Mouse (Mus musculus) forebrain, embryonic 15.5 days (tissue): ENCODE measurements around the gene Slc4a3. TPM values are rescaled to one million over a fixed set of nuclear protein-coding genes. Genes with fewer than 3 reads are reported as not detected.

ENCODE experiments used
- ATAC-seq: fragments of 200-750 bp; cut with Nextera tagmentation; replicated peaks from 2 replicates; pipeline ENCODE4 v1.8.0; 2017; ENCODE audit warnings: mild to moderate bottlenecking, moderate TSS enrichment, moderate library complexity
- H3K27ac ChIP-seq: fragments of 300-500 bp; sonication (generic); replicated peaks from 2 replicates; pipeline ENCODE4 v1.5.1; 2015; ENCODE audit warnings: mild to moderate bottlenecking, inconsistent platforms
- H3K27me3 ChIP-seq: fragments of 300-500 bp; sonication (generic); 2 replicates; pipeline ENCODE4 v1.6.1; 2015; ENCODE audit warnings: inconsistent platforms
- H3K36me3 ChIP-seq: fragments of 300-500 bp; sonication (generic); 2 replicates; pipeline ENCODE4 v1.6.1; 2015; ENCODE audit warnings: mild to moderate bottlenecking, inconsistent platforms
- H3K4me1 ChIP-seq: fragments of 300-500 bp; sonication (generic); 2 replicates; pipeline ENCODE4 v1.6.1; 2015; ENCODE audit warnings: inconsistent platforms
- H3K4me2 ChIP-seq: fragments of 300-500 bp; sonication (generic); replicated peaks from 2 replicates; pipeline ENCODE4 v1.6.1; 2015; ENCODE audit warnings: mild to moderate bottlenecking, inconsistent platforms
- H3K4me3 ChIP-seq: fragments of 300-500 bp; sonication (generic); 2 replicates; pipeline ENCODE4 v1.5.1; 2015; ENCODE audit warnings: mild to moderate bottlenecking, inconsistent platforms
- H3K9ac ChIP-seq: fragments of 300-500 bp; sonication (generic); replicated peaks from 2 replicates; pipeline ENCODE4 v1.6.1; 2015; ENCODE audit warnings: mild to moderate bottlenecking, inconsistent platforms
- H3K9me3 ChIP-seq: fragments of 300-500 bp; sonication (generic); 2 replicates; pipeline ENCODE4 v1.6.1; 2016; ENCODE audit warnings: inconsistent platforms
- WGBS: fragments of 180-500 bp; shearing (Covaris S2); methylation state at CpG from one replicate; pipeline ENCODE4 v1.1.7; 2015; ENCODE audit warnings: mixed read lengths; 5-methylcytosine and 5-hydroxymethylcytosine counted together
- polyA plus RNA-seq: library from polyadenylated mRNA; unstranded; fragments of >200 nt; fragmentation: Nextera tagmentation; extraction: Ambion mirVana; gene quantifications from 2 replicates; pipeline ENCODE4 v1.2.1, GENCODE M21; 2015

Gene Slc4a3
- polyA plus RNA-seq, 1 experiment from 2014 or later = 35.9 TPM

GRCm38 (mm10) chr1:75509586-75509985 is 36.5 kb upstream of the Slc4a3 start:
- WGBS = 56% methylated on average over 20 of the region's 20 CpGs
- H3K27me3 ChIP-seq = no peaks in the 10 kb centered on the region

GRCm38 (mm10) chr1:75510154-75510553 is 35.9 kb upstream of the Slc4a3 start:
- no peak overlapping the region for H3K4me3 ChIP-seq
- no peaks in the 10 kb centered on the region for H3K9me3 ChIP-seq
- no peak overlapping the region for H3K9ac ChIP-seq
- no peaks in the 10 kb centered on the region for H3K27me3 ChIP-seq
- 69% methylated on average over 5 of the region's 5 CpGs for WGBS
- H3K4me2 ChIP-seq = no peak overlapping the region
- no peak for ATAC-seq
- peaks cover 10% of the 10 kb centered on the region for H3K4me1 ChIP-seq
- no peak overlapping the region for H3K27ac ChIP-seq
- no peaks in the 10 kb centered on the region for H3K36me3 ChIP-seq

More at GRCm38 (mm10) chr1:75509586-75509985, 36.5 kb upstream of the Slc4a3 start:
- Histone ChIP-seq H3K4me1 (peaks cover 15% of the 10 kb centered on the region), H3K4me3 (no peak overlapping the region), H3K9ac (no peak overlapping the region), H3K27ac (no peak overlapping the region), H3K4me2 (no peak overlapping the region), H3K9me3 (no peaks in the 10 kb centered on the region), H3K36me3 (no peaks in the 10 kb centered on the region)
- ATAC-seq = no peak

DNA sequence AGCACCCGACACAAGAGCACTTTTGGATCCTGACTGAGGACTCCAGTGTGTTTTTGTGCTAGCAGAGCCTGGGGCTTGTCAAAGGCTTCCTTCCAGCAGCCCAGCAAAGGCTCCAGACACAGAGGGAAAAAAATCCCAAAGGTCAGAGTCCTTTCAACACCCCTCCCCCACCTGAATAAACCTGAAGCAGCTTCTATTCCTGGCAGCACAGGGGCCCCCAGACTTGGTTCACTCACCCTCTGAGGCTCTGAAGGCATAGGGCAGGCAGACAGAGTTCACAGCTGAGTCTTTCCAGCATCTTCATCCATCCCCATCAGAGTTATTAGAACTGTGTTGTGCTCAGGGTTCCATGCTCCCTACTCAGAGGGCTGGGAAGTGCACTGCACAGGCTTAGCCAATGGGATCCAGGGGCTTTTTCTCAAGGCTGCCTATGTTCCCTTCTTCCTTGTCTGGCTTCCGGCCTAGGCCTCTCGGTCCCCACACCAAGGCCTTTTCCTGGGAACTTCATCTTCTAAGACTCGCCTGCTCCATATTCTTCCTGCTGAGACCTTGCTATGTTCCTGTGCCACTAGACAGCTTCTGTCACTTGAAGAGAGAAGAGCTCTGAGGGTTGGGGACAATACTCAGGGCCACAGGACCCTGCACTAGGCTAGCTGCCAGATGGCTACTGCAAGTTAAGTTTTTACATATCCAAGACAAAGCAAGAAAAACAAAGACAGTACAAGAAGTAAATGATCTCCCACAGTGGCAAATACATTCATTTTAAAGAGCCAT is 34.4 kb upstream of the Slc4a3 start:
- WGBS = 65% methylated on average over 4 of the region's 4 CpGs
- H3K27ac ChIP-seq = no peak overlapping the region
- ATAC-seq = no peak

GRCm38 (mm10) chr1:75512550-75512949 is 33.5 kb upstream of the Slc4a3 start:
- Histone ChIP-seq H3K9me3 (no peaks in the 10 kb centered on the region), H3K27ac (no peak overlapping the region), H3K4me1 (no peaks in the 10 kb centered on the region), H3K9ac (no peak overlapping the region), H3K4me2 (no peak overlapping the region), H3K36me3 (no peaks in the 10 kb centered on the region), H3K4me3 (no peak overlapping the region), H3K27me3 (no peaks in the 10 kb centered on the region)
- WGBS = 90% methylated on average over 3 of the region's 3 CpGs
- ATAC-seq = no peak

More for the DNA sequence above, 34.4 kb upstream of the Slc4a3 start:
- H3K9ac ChIP-seq = no peak overlapping the region
- no peak overlapping the region for H3K4me3 ChIP-seq
- no peaks in the 10 kb centered on the region for H3K36me3 ChIP-seq
- H3K9me3 ChIP-seq = no peaks in the 10 kb centered on the region
- H3K4me1 ChIP-seq = peaks cover 3% of the 10 kb centered on the region
- H3K4me2 ChIP-seq = no peak overlapping the region
- no peaks in the 10 kb centered on the region for H3K27me3 ChIP-seq

DNA sequence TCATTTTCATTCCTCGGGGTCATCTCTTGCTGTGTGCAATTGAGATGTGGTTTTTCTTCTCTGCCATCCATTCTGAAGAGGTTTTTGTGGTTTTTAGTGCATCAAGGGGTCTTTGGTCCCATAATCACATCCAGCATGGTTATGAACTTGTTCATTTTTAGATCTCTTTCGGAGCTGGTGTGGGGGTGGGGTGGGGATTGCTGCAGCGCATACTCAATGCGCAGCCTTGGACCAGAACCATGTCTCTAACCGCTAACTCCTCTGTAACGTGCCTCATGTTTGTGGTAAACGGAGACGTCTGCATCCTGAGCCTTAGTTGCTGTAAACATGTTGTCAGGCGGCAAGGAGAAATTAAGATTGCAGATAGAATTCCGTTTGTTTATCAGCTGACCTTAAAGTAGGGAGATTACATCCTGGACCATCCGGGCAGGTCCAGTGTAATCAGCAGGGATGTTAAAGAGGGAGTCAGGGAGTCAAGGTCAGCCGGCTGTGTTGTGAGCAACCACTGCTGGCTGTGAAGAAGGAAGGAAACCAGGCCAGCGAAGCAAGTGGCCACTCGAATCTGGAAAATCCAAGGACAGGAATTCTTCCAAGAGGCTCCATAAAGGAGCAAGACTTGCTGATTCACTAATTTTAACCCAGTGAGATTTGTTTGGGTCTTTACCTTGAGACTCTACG is 29.2 kb upstream of the Slc4a3 start:
- Histone ChIP-seq H3K27ac (no peak overlapping the region), H3K9ac (no peak overlapping the region), H3K4me3 (no peak overlapping the region), H3K4me1 (peaks cover 5% of the 10 kb centered on the region; the same call in 1 of the 2 replicates), H3K27me3 (no peaks in the 10 kb centered on the region), H3K36me3 (no peaks in the 10 kb centered on the region), H3K9me3 (no peaks in the 10 kb centered on the region), H3K4me2 (no peak overlapping the region)
- WGBS = 83% methylated on average over 15 of the region's 15 CpGs
- ATAC-seq = no peak

GRCm38 (mm10) chr1:75517984-75518383 is 28.1 kb upstream of the Slc4a3 start:
- 74% methylated on average over 4 of the region's 4 CpGs for WGBS
- Histone ChIP-seq H3K9me3 (no peaks in the 10 kb centered on the region), H3K27ac (no peak overlapping the region), H3K4me3 (no peak overlapping the region), H3K36me3 (no peaks in the 10 kb centered on the region), H3K27me3 (no peaks in the 10 kb centered on the region), H3K4me2 (no peak overlapping the region), H3K4me1 (peaks cover 11% of the 10 kb centered on the region; the same call in 1 of the 2 replicates), H3K9ac (no peak overlapping the region)
- no peak for ATAC-seq

DNA sequence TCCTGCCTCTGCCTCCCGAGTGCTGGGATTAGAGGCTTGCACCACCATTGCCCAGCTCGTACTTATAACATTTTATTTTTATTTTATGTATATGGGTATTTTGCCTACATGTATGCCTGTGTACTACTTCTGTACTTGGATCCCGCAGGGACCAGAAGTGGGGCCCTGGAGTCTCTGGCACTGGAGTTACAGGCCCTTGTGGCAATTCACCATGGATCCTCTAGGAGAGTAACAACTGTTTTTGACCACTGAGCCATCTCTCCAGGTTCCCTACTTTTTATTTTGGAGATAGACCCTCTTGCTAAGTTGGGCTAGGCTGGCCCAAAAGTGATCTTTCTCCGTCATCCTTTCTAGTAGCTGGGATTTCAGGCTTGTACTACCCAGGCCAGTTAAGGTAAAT is 27.6 kb upstream of the Slc4a3 start:
- H3K4me1 ChIP-seq = peaks cover 11% of the 10 kb centered on the region; the same call in 1 of the 2 replicates
- H3K9ac ChIP-seq = no peak overlapping the region
- ATAC-seq = no peak
- no peaks in the 10 kb centered on the region for H3K27me3 ChIP-seq
- no peak overlapping the region for H3K4me2 ChIP-seq
- H3K4me3 ChIP-seq = no peak overlapping the region
- 95% methylated on average over 4 of the region's 4 CpGs for WGBS
- H3K27ac ChIP-seq = no peak overlapping the region
- no peaks in the 10 kb centered on the region for H3K9me3 ChIP-seq
- H3K36me3 ChIP-seq = no peaks in the 10 kb centered on the region

DNA sequence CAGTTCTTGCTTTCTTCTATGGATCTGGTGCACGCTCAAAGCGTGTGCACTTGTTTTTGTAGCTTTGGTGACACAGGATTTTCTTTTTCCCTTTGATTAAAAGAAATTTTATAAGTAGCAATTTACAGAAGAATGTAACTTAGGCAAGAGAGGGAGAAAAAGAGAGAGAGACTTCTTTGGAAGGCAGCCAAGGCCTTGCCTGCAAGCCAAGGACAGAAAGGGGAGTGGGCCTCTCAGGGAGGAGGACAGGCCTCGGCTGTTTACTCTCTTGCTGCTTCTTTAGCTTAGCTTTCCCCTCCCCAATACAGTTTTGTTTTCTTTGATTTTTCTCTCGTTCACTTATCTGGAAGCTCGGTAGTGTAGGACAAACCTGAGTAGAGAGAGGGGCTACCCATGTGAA is 26.5 kb upstream of the Slc4a3 start:
- no peaks in the 10 kb centered on the region for H3K9me3 ChIP-seq
- H3K27me3 ChIP-seq = no peaks in the 10 kb centered on the region
- 61% methylated on average over 5 of the region's 5 CpGs for WGBS
- no peak overlapping the region for H3K27ac ChIP-seq
- H3K4me1 ChIP-seq = peaks cover 11% of the 10 kb centered on the region; the same call in 1 of the 2 replicates
- H3K4me2 ChIP-seq = no peak overlapping the region
- H3K36me3 ChIP-seq = no peaks in the 10 kb centered on the region
- no peak overlapping the region for H3K4me3 ChIP-seq
- no peak overlapping the region for H3K9ac ChIP-seq
- no peak for ATAC-seq

GRCm38 (mm10) chr1:75521321-75522031 is 24.6 kb upstream of the Slc4a3 start, which contains the start of gene Stk11ip:
TSS of gene Stk11ip (plus strand) at chr1:75521529.
- peak within 1 kb of the TSS; percentile 75 for H3K4me2 ChIP-seq
- under 1% methylated on average over 46 of the region's 46 CpGs for WGBS
- ATAC-seq = peak; percentile 96

GRCm38 (mm10) chr1:75524679-75525078 is 21.4 kb upstream of the Slc4a3 start:
- WGBS = 94% methylated on average over 7 of the region's 7 CpGs
- no peak overlapping the region for H3K9ac ChIP-seq
- ATAC-seq = no peak

More at GRCm38 (mm10) chr1:75521321-75522031, 24.6 kb upstream of the Slc4a3 start, which contains the start of gene Stk11ip:
- Histone ChIP-seq H3K4me1 (peaks cover 11% of the 10 kb centered on the region; the same call in 1 of the 2 replicates), H3K4me3 (peak within 1 kb of the TSS; percentile 76), H3K27me3 (no peaks in the 10 kb centered on the region), H3K9me3 (no peaks in the 10 kb centered on the region), H3K27ac (peak within 1 kb of the TSS; percentile 87), H3K9ac (peak within 1 kb of the TSS; percentile 53), H3K36me3 (peaks cover 5% of the 10 kb centered on the region; the same call in 1 of the 2 replicates)

DNA sequence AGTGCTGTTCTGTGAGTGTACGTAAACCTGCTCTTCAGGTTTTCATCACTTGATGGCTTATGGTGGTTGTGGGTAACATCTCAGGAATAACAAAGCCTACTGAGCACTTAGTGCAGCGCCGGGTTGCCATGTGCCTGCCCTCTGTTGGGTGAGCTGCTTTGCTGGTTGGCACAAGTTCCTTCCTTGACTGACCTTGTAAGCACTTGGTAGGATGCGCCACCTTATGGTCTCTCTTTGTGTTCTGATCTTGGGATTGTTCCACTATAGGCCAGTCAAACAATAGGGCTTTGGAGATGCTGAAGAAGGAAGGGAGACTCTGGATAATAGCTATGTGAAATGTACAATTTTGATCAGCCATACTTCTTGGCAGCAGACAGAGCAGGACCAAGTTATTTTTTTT is 15.5 kb upstream of the Slc4a3 start:
- Histone ChIP-seq H3K4me1 (no peaks in the 10 kb centered on the region), H3K9ac (no peak overlapping the region), H3K36me3 (peaks cover 25% of the 10 kb centered on the region), H3K4me2 (no peak overlapping the region), H3K27ac (no peak overlapping the region), H3K4me3 (no peak overlapping the region), H3K27me3 (no peaks in the 10 kb centered on the region), H3K9me3 (no peaks in the 10 kb centered on the region)
- no peak for ATAC-seq
- WGBS = 84% methylated on average over 4 of the region's 4 CpGs

More at GRCm38 (mm10) chr1:75524679-75525078, 21.4 kb upstream of the Slc4a3 start:
- Histone ChIP-seq H3K9me3 (no peaks in the 10 kb centered on the region), H3K4me1 (peaks cover 11% of the 10 kb centered on the region; the same call in 1 of the 2 replicates), H3K27me3 (no peaks in the 10 kb centered on the region), H3K27ac (no peak overlapping the region), H3K4me2 (no peak overlapping the region), H3K36me3 (peaks cover 15% of the 10 kb centered on the region; the same call in 1 of the 2 replicates), H3K4me3 (no peak overlapping the region)
